Mouse (Mus musculus): ENCODE data around the gene Lrrc41. TPM values are rescaled to one million over a fixed set of nuclear protein-coding genes. Genes with fewer than 3 reads are reported as not detected.

Lrrc41 gene
- polyA plus RNA-seq, 1 experiment, result 41.8 TPM

- 2% methylated on average over 37 of the region's 37 CpGs for WGBS
- DNase-seq (ENCODE audit: low read depth, low spot score), result no peak
Observed at GRCm38 (mm10) chr4:116076369-116077231, 1.5 kb downstream of the Lrrc41 start.

GRCm38 (mm10) chr4:116077240-116078095 lies 2.4 kb downstream of the Lrrc41 start:
- no peak for DNase-seq (ENCODE audit: low read depth, low spot score)
- WGBS, result 30% methylated on average over 3 of the region's 3 CpGs

GRCm38 (mm10) chr4:116088510-116089249 lies 13.6 kb downstream of the Lrrc41 start:
- WGBS, result 92% methylated on average over 23 of the region's 23 CpGs
- DNase-seq (ENCODE audit: low read depth, low spot score), result no peak

- DNase-seq (ENCODE audit: low read depth, low spot score), result no peak
- 86% methylated on average over 10 of the region's 10 CpGs for WGBS
Observed at GRCm38 (mm10) chr4:116096291-116096690, 21.2 kb downstream of the Lrrc41 start.

GRCm38 (mm10) chr4:116097211-116097610 lies 22.1 kb downstream of the Lrrc41 start:
- DNase-seq (ENCODE audit: low read depth, low spot score), result no peak
- 66% methylated on average over 8 of the region's 8 CpGs for WGBS

GRCm38 (mm10) chr4:116100959-116101358 lies 25.9 kb downstream of the Lrrc41 start:
- DNase-seq (ENCODE audit: low read depth, low spot score), result no peak
- WGBS, result 69% methylated on average over 7 of the region's 7 CpGs

- 94% methylated on average over 5 of the region's 5 CpGs for WGBS
Observed at GRCm38 (mm10) chr4:116105278-116105677, 30.2 kb downstream of the Lrrc41 start.

GRCm38 (mm10) chr4:116110695-116111094 lies 35.6 kb downstream of the Lrrc41 start:
- DNase-seq (ENCODE audit: low read depth, low spot score), result no peak
- WGBS, result 85% methylated on average over 6 of the region's 6 CpGs

More at GRCm38 (mm10) chr4:116105278-116105677, 30.2 kb downstream of the Lrrc41 start:
- DNase-seq (ENCODE audit: low read depth, low spot score), result no peak

- no peak for DNase-seq (ENCODE audit: low read depth, low spot score)
- WGBS, result 90% methylated on average over 2 of the region's 2 CpGs
Observed at GRCm38 (mm10) chr4:116111486-116111885, 36.4 kb downstream of the Lrrc41 start.

- 5% methylated on average over 1 of the region's 1 CpGs for WGBS
- no peak for DNase-seq (ENCODE audit: low read depth, low spot score)
Observed at GRCm38 (mm10) chr4:116122762-116123161, 47.7 kb downstream of the Lrrc41 start.

GRCm38 (mm10) chr4:116123602-116124519 lies 48.8 kb downstream of the Lrrc41 start, which contains the start of the genes Rad54l and Pomgnt1:
Gene Rad54l, minus strand, starts transcription at chr4:116123690.
Gene Pomgnt1, plus strand, starts transcription at chr4:116123840.
- peak; percentile 48 for DNase-seq (ENCODE audit: low read depth, low spot score)
- 2% methylated on average over 24 of the region's 24 CpGs for WGBS

GRCm38 (mm10) chr4:116125803-116126386 lies 50.8 kb downstream of the Lrrc41 start:
- no peak for DNase-seq (ENCODE audit: low read depth, low spot score)
- WGBS, result 73% methylated on average over 4 of the region's 4 CpGs

- WGBS, result 87% methylated on average over 6 of the region's 6 CpGs
- DNase-seq (ENCODE audit: low read depth, low spot score), result no peak
Observed at GRCm38 (mm10) chr4:116127956-116128355, 52.9 kb downstream of the Lrrc41 start.

- DNase-seq (ENCODE audit: low read depth, low spot score), result no peak
- WGBS, result 48% methylated on average over 4 of the region's 4 CpGs
Observed at GRCm38 (mm10) chr4:116133126-116133525, 58.1 kb downstream of the Lrrc41 start.

GRCm38 (mm10) chr4:116134990-116135389 lies 59.9 kb downstream of the Lrrc41 start:
- DNase-seq (ENCODE audit: low read depth, low spot score), result no peak
- 12% methylated on average over 2 of the region's 2 CpGs for WGBS

- DNase-seq (ENCODE audit: low read depth, low spot score), result no peak
- 83% methylated on average over 13 of the region's 13 CpGs for WGBS
Observed at GRCm38 (mm10) chr4:116137421-116137996, 62.4 kb downstream of the Lrrc41 start.

- DNase-seq (ENCODE audit: low read depth, low spot score), result no peak
- 69% methylated on average over 7 of the region's 7 CpGs for WGBS
Observed at GRCm38 (mm10) chr4:116140801-116141574, 65.9 kb downstream of the Lrrc41 start.
